Mouse (Mus musculus): ENCODE measurements at regions not wholly inside any gene's neighbourhood (a gene's known extent, or its start where the extent isn't known, plus 50 kb on each side); places are given as distances from the start of the nearest gene placed in this dataset.

- DNase-seq (ENCODE audit: extremely low spot score): no peak
Observed at GRCm38 (mm10) chr15:17245096-17245495, 516.5 kb downstream of the Cdh9 start.

- no peak for DNase-seq (ENCODE audit: extremely low spot score)
Observed at GRCm38 (mm10) chr15:17289221-17289620, 560.7 kb downstream of the Cdh9 start.
